Mouse (Mus musculus) cortical plate, adult 2 months (tissue): ENCODE measurements around the gene Tbccd1. TPM values are rescaled to one million over a fixed set of nuclear protein-coding genes. Genes with fewer than 3 reads are reported as not detected.

Source experiments
- H3K27ac ChIP-seq: fragments of 200-500 bp; 2 replicates; pipeline ENCODE4 v1.5.1; 2012; ENCODE audit warnings: low read length, control low read depth, inconsistent platforms; ENCODE audit not compliant: insufficient read depth
- H3K4me1 ChIP-seq: fragments of 200-500 bp; 2 replicates; pipeline ENCODE4 v1.6.1; 2011; ENCODE audit warnings: low read length; ENCODE audit not compliant: control insufficient read depth, insufficient read depth
- H3K4me3 ChIP-seq: fragments of 200-500 bp; 2 replicates; pipeline ENCODE4 v1.5.1; 2011; ENCODE audit warnings: mild to moderate bottlenecking, low read length, control low read depth; ENCODE audit not compliant: insufficient read depth
- CTCF ChIP-seq: fragments of 200-500 bp; IDR thresholded peaks from 2 replicates; pipeline ENCODE4 v1.5.1; 2011; ENCODE audit warnings: mild to moderate bottlenecking, control low read depth, low read length; ENCODE audit not compliant: insufficient read depth; ENCODE audit errors: extremely low read depth
- POLR2A ChIP-seq: fragments of 200-500 bp; IDR thresholded peaks from 2 replicates; pipeline ENCODE4 v1.6.1; 2011; ENCODE audit warnings: mild to moderate bottlenecking, low read length, control low read depth; ENCODE audit not compliant: insufficient read depth; ENCODE audit errors: extremely low read depth
- polyA plus RNA-seq: library from polyadenylated mRNA; depleted of rRNA; stranded (reverse); fragments of >200 nt; gene quantifications from 2 replicates; pipeline ENCODE4 v1.2.3, GENCODE M21; 2012

The Tbccd1 gene
- polyA plus RNA-seq, 1 experiment: 17.7 TPM

GRCm38 (mm10) chr16:22873369-22873768 is 15.9 kb upstream of the Tbccd1 start:
- Histone ChIP-seq H3K4me3 (no peak overlapping the region), H3K27ac (no peak overlapping the region), H3K4me1 (no peaks in the 10 kb centered on the region)
- no peak for TF ChIP-seq CTCF
- no peak for TF ChIP-seq POLR2A

GRCm38 (mm10) chr16:22872397-22872796 is 14.9 kb upstream of the Tbccd1 start:
- no peak overlapping the region for H3K4me3 ChIP-seq
- H3K4me1 ChIP-seq: no peaks in the 10 kb centered on the region
- TF ChIP-seq POLR2A (no peak), CTCF (no peak)
- H3K27ac ChIP-seq: no peak overlapping the region

- Histone ChIP-seq H3K27ac (no peak overlapping the region), H3K4me3 (peak overlapping the region; percentile 41; the same call in 1 of the 2 replicates), H3K4me1 (peaks cover 3% of the 10 kb centered on the region)
- TF ChIP-seq POLR2A (no peak), CTCF (no peak)
Observed at GRCm38 (mm10) chr16:22856773-22857172, 696 bp downstream of the Tbccd1 start.

- no peak overlapping the region for H3K4me3 ChIP-seq
- no peak for TF ChIP-seq CTCF
- no peak for TF ChIP-seq POLR2A
Observed at GRCm38 (mm10) chr16:22852709-22853108, 4.8 kb downstream of the Tbccd1 start.

GRCm38 (mm10) chr16:22848331-22848730 is 9.1 kb downstream of the Tbccd1 start:
- H3K4me3 ChIP-seq: no peak overlapping the region
- H3K4me1 ChIP-seq: no peaks in the 10 kb centered on the region
- TF ChIP-seq CTCF (no peak), POLR2A (no peak)
- H3K27ac ChIP-seq: no peak overlapping the region

More at GRCm38 (mm10) chr16:22852709-22853108, 4.8 kb downstream of the Tbccd1 start:
- Histone ChIP-seq H3K27ac (no peak overlapping the region), H3K4me1 (no peaks in the 10 kb centered on the region)

- TF ChIP-seq POLR2A: no peak
- TF ChIP-seq CTCF: no peak
Observed at GRCm38 (mm10) chr16:22847686-22848085, 9.8 kb downstream of the Tbccd1 start.

GRCm38 (mm10) chr16:22845481-22845880 is 12.0 kb downstream of the Tbccd1 start:
- TF ChIP-seq CTCF (no peak), POLR2A (no peak)
- no peaks in the 10 kb centered on the region for H3K4me1 ChIP-seq
- no peak overlapping the region for H3K4me3 ChIP-seq
- no peak overlapping the region for H3K27ac ChIP-seq

More at GRCm38 (mm10) chr16:22847686-22848085, 9.8 kb downstream of the Tbccd1 start:
- H3K4me3 ChIP-seq: no peak overlapping the region
- H3K27ac ChIP-seq: no peak overlapping the region
- no peaks in the 10 kb centered on the region for H3K4me1 ChIP-seq

- no peak overlapping the region for H3K27ac ChIP-seq
- peak overlapping the region; percentile 48 for H3K4me3 ChIP-seq
- H3K4me1 ChIP-seq: peaks cover 4% of the 10 kb centered on the region; the same call in 1 of the 2 replicates
- TF ChIP-seq CTCF: no peak
- TF ChIP-seq POLR2A: no peak
Observed at GRCm38 (mm10) chr16:22844834-22845233, 12.6 kb downstream of the Tbccd1 start.

GRCm38 (mm10) chr16:22844061-22844801 is 13.2 kb downstream of the Tbccd1 start:
- TF ChIP-seq POLR2A (peak; percentile 60), CTCF (no peak)
- Histone ChIP-seq H3K4me1 (peaks cover 6% of the 10 kb centered on the region; the same call in 1 of the 2 replicates), H3K27ac (no peak overlapping the region), H3K4me3 (peak overlapping the region; percentile 48)

GRCm38 (mm10) chr16:22842871-22843270 is 14.6 kb downstream of the Tbccd1 start:
- Histone ChIP-seq H3K4me1 (peaks cover 6% of the 10 kb centered on the region; the same call in 1 of the 2 replicates), H3K4me3 (no peak overlapping the region), H3K27ac (no peak overlapping the region)
- TF ChIP-seq CTCF (no peak), POLR2A (no peak)
